Mouse (Mus musculus) thymus, adult 2 months (tissue): ENCODE results near the gene Elmo3. TPM values are rescaled to one million over a fixed set of nuclear protein-coding genes. Genes with fewer than 3 reads are reported as not detected.
A peak's percentile ranks its signal among the peaks of the same experiment; 100 is the strongest.
"Not testable (repeated sequence)": the region's sequence is repeated elsewhere in the genome, so short reads cannot be mapped to it uniquely, and the experiment has no call there.

ENCODE experiments used
- DNase-seq: peaks from one replicate; pipeline ENCODE4 v3.0.0; 2021
- H3K27ac ChIP-seq: fragments of 200-500 bp; 2 replicates; pipeline ENCODE4 v1.5.1; 2012; ENCODE audit warnings: low read length, control low read depth; ENCODE audit not compliant: control insufficient read depth, insufficient read depth
- H3K27me3 ChIP-seq: fragments of 200-500 bp; 2 replicates; pipeline ENCODE4 v1.6.1; 2012; ENCODE audit warnings: mild to moderate bottlenecking, low read length, moderate library complexity, mixed read lengths; ENCODE audit not compliant: control insufficient read depth, insufficient read depth
- H3K36me3 ChIP-seq: fragments of 200-500 bp; 2 replicates; pipeline ENCODE4 v1.6.1; 2012; ENCODE audit warnings: mild to moderate bottlenecking, low read length, moderate library complexity; ENCODE audit not compliant: control insufficient read depth, insufficient read depth
- H3K4me1 ChIP-seq: fragments of 200-500 bp; replicated peaks from 2 replicates; pipeline ENCODE4 v1.6.1; 2012; ENCODE audit warnings: low read length; ENCODE audit not compliant: control insufficient read depth, insufficient read depth
- H3K4me3 ChIP-seq: fragments of 200-500 bp; 2 replicates; pipeline ENCODE4 v1.5.1; 2012; ENCODE audit warnings: mild to moderate bottlenecking, low read length, control low read depth, moderate library complexity; ENCODE audit not compliant: control insufficient read depth, insufficient read depth
- CTCF ChIP-seq: fragments of 200-500 bp; IDR thresholded peaks from 2 replicates; pipeline ENCODE4 v1.5.1; 2012; ENCODE audit warnings: mild to moderate bottlenecking, control low read depth, low read length, moderate library complexity, borderline replicate concordance; ENCODE audit not compliant: control insufficient read depth, poor library complexity, insufficient read depth; ENCODE audit errors: extremely low read depth
- POLR2A ChIP-seq: fragments of 200-500 bp; IDR thresholded peaks from 2 replicates; pipeline ENCODE4 v1.6.1; 2012; ENCODE audit warnings: mild to moderate bottlenecking, low read length, control low read depth, moderate library complexity; ENCODE audit not compliant: control insufficient read depth, poor library complexity, insufficient read depth; ENCODE audit errors: extremely low read depth
- WGBS: fragments of 180-500 bp; shearing (Covaris S2); methylation state at CpG from one replicate; pipeline ENCODE4 v1.1.7; 2018; 5-methylcytosine and 5-hydroxymethylcytosine counted together
- polyA plus RNA-seq: library from polyadenylated mRNA; depleted of rRNA; stranded (reverse); fragments of >200 nt; gene quantifications from 2 replicates; pipeline ENCODE4 v1.2.3, GENCODE M21; 2012

Elmo3 gene
- polyA plus RNA-seq, 1 experiment, result 39.1 TPM

- peaks cover 25% of the 10 kb centered on the region for H3K4me1 ChIP-seq
- H3K27me3 ChIP-seq, result no peaks in the 10 kb centered on the region
- WGBS, result 30% methylated on average over 31 of the region's 31 CpGs
- H3K27ac ChIP-seq, result no peak overlapping the region
- no peaks in the 10 kb centered on the region for H3K36me3 ChIP-seq
- TF ChIP-seq CTCF (peak; percentile 94), POLR2A (0 out of 2 replicates have a peak, but pooled peaks have one; percentile 19)
- peak; percentile 91 for DNase-seq
- no peak overlapping the region for H3K4me3 ChIP-seq
Measured at GRCm38 (mm10) chr8:105290554-105291314, 14.7 kb upstream of the Elmo3 start.

- H3K36me3 ChIP-seq, H3K27me3 ChIP-seq, DNase-seq, H3K4me3 ChIP-seq, H3K27ac ChIP-seq: not testable (repeated sequence)
- 92% methylated on average over 8 of the region's 8 CpGs for WGBS
- H3K4me1 ChIP-seq, result peaks cover 30% of the 10 kb centered on the region
Measured at GRCm38 (mm10) chr8:105291364-105291763, 14.0 kb upstream of the Elmo3 start.

- not testable (repeated sequence) for DNase-seq, H3K4me3 ChIP-seq, H3K36me3 ChIP-seq, H3K27ac ChIP-seq, H3K27me3 ChIP-seq
- 71% methylated on average over 3 of the region's 3 CpGs for WGBS
- peaks cover 33% of the 10 kb centered on the region for H3K4me1 ChIP-seq
Measured at GRCm38 (mm10) chr8:105291802-105292201, 13.6 kb upstream of the Elmo3 start.

GRCm38 (mm10) chr8:105292471-105292870 is 12.9 kb upstream of the Elmo3 start:
- Histone ChIP-seq H3K36me3 (no peaks in the 10 kb centered on the region), H3K27ac (no peak overlapping the region), H3K27me3 (no peaks in the 10 kb centered on the region), H3K4me1 (peaks cover 33% of the 10 kb centered on the region), H3K4me3 (no peak overlapping the region)
- no peak for TF ChIP-seq POLR2A
- no peak for TF ChIP-seq CTCF
- WGBS, result 97% methylated on average over 7 of the region's 7 CpGs
- no peak for DNase-seq

GRCm38 (mm10) chr8:105293405-105293804 is 12.0 kb upstream of the Elmo3 start:
- Histone ChIP-seq H3K36me3 (no peaks in the 10 kb centered on the region), H3K27me3 (no peaks in the 10 kb centered on the region), H3K27ac (no peak overlapping the region), H3K4me3 (no peak overlapping the region), H3K4me1 (peaks cover 36% of the 10 kb centered on the region)
- TF ChIP-seq POLR2A, result no peak
- no peak for TF ChIP-seq CTCF
- WGBS, result 94% methylated on average over 19 of the region's 19 CpGs
- no peak for DNase-seq

GRCm38 (mm10) chr8:105294776-105295175 is 10.6 kb upstream of the Elmo3 start:
- H3K27me3 ChIP-seq, result no peaks in the 10 kb centered on the region
- peaks cover 4% of the 10 kb centered on the region for H3K36me3 ChIP-seq
- H3K4me1 ChIP-seq, result peaks cover 36% of the 10 kb centered on the region
- WGBS, result 86% methylated on average over 9 of the region's 9 CpGs
- no peak overlapping the region for H3K4me3 ChIP-seq
- no peak for TF ChIP-seq CTCF
- TF ChIP-seq POLR2A, result no peak
- H3K27ac ChIP-seq, result no peak overlapping the region
- DNase-seq, result no peak

- Histone ChIP-seq H3K27me3 (no peaks in the 10 kb centered on the region), H3K4me1 (peaks cover 36% of the 10 kb centered on the region), H3K4me3 (no peak overlapping the region), H3K27ac (no peak overlapping the region), H3K36me3 (peaks cover 8% of the 10 kb centered on the region)
- TF ChIP-seq CTCF (no peak), POLR2A (no peak)
- DNase-seq, result no peak
- 54% methylated on average over 11 of the region's 11 CpGs for WGBS
Measured at GRCm38 (mm10) chr8:105295256-105295655, 10.1 kb upstream of the Elmo3 start.
